8 mouse cellular contexts compared by ENCODE assay signal in genomic region chr11:101785852-101786205, GRCm38 (mm10). TPM values are rescaled to one million over a fixed set of nuclear protein-coding genes. Genes with fewer than 3 reads are reported as not detected.
A peak's percentile ranks its signal among the peaks of the same experiment; 100 is the strongest.
DNase-seq lines count a peak whose midpoint lies in the region; ATAC-seq lines count a peak whose summit lies in the region.

No protein-coding gene starts in this region.

- no peak overlapping the region for H3K27ac ChIP-seq in kidney, embryonic 16.5 days (ENCODE audit: low read length)
- no peak overlapping the region for H3K27ac ChIP-seq in brown adipose tissue, adult 24 weeks (replicated peaks; ENCODE audit: low read depth, low read length)
- H3K27ac ChIP-seq in hindbrain, embryonic 15.5 days (replicated peaks), result no peak overlapping the region
- H3K27ac ChIP-seq in midbrain, embryonic 15.5 days, result no peak overlapping the region

- no peak for ATAC-seq in kidney, embryonic 16.5 days (ENCODE audit: low FRiP score, low TSS enrichment)
- no peak for ATAC-seq in hindbrain, embryonic 15.5 days (ENCODE audit: low FRiP score, low read depth)
- no peak for ATAC-seq in midbrain, embryonic 15.5 days (replicated peaks)

- no peak for DNase-seq in kidney, adult 8-10 months
- no peak for DNase-seq in spleen, postnatal 36 days (ENCODE audit: low spot score in 2 of 2)
- DNase-seq in left cerebral cortex, postnatal 14 days (ENCODE audit: low spot score in 2 of 2), result no peak
- DNase-seq in right cerebral cortex, postnatal 10 days (ENCODE audit: low spot score in 2 of 2), result no peak

- H3K36me3 ChIP-seq in kidney, embryonic 16.5 days (ENCODE audit: insufficient read depth, low read length), result no peaks in the 10 kb centered on the region
- no peaks in the 10 kb centered on the region for H3K36me3 ChIP-seq in hindbrain, embryonic 15.5 days
- no peaks in the 10 kb centered on the region for H3K36me3 ChIP-seq in midbrain, embryonic 15.5 days (replicated peaks)

- H3K4me1 ChIP-seq in kidney, embryonic 16.5 days (ENCODE audit: insufficient read depth, low read length), result peaks cover 42% of the 10 kb centered on the region
- H3K4me1 ChIP-seq in brown adipose tissue, adult 24 weeks (ENCODE audit: control insufficient read depth, insufficient read depth, insufficient read length, low read length), result peaks cover 8% of the 10 kb centered on the region; the same call in 1 of the 2 replicates
- peaks cover 29% of the 10 kb centered on the region for H3K4me1 ChIP-seq in hindbrain, embryonic 15.5 days (replicated peaks)
- peaks cover 24% of the 10 kb centered on the region for H3K4me1 ChIP-seq in midbrain, embryonic 15.5 days

- H3K27me3 ChIP-seq in kidney, embryonic 16.5 days (ENCODE audit: insufficient read depth, low read length), result peaks cover 38% of the 10 kb centered on the region
- peaks cover 76% of the 10 kb centered on the region for H3K27me3 ChIP-seq in hindbrain, embryonic 15.5 days
- peaks cover 60% of the 10 kb centered on the region for H3K27me3 ChIP-seq in midbrain, embryonic 15.5 days (replicated peaks)

- intact Hi-C loops in left cerebral cortex, postnatal 14 days (cut with DNase I), result no loop called here

- H3K9ac ChIP-seq in kidney, embryonic 16.5 days (replicated peaks; ENCODE audit: low read length), result peak overlapping the region; percentile 33
- H3K9ac ChIP-seq in hindbrain, embryonic 15.5 days, result no peak overlapping the region
- H3K9ac ChIP-seq in midbrain, embryonic 15.5 days, result no peak overlapping the region

- no peaks in the 10 kb centered on the region for H3K9me3 ChIP-seq in kidney, embryonic 16.5 days (ENCODE audit: low read length)
- H3K9me3 ChIP-seq in hindbrain, embryonic 15.5 days, result no peaks in the 10 kb centered on the region
- H3K9me3 ChIP-seq in midbrain, embryonic 15.5 days, result no peaks in the 10 kb centered on the region

- H3K4me3 ChIP-seq in kidney, embryonic 16.5 days (ENCODE audit: low read length), result peak overlapping the region; percentile 57
- peak overlapping the region; percentile 64; the same call in 1 of the 2 replicates for H3K4me3 ChIP-seq in brown adipose tissue, adult 24 weeks (ENCODE audit: insufficient read depth, low read depth, low read length)
- H3K4me3 ChIP-seq in hindbrain, embryonic 15.5 days, result peak overlapping the region; percentile 50
- H3K4me3 ChIP-seq in midbrain, embryonic 15.5 days, result peak overlapping the region; percentile 44

- 16% methylated on average over 7 of the region's 7 CpGs for WGBS in kidney, embryonic 16.5 days
- 5% methylated on average over 7 of the region's 7 CpGs for WGBS in hindbrain, embryonic 15.5 days
- WGBS in midbrain, embryonic 15.5 days, result 7% methylated on average over 7 of the region's 7 CpGs

- H3K4me2 ChIP-seq in kidney, embryonic 16.5 days (replicated peaks; ENCODE audit: low read depth, low read length), result peak overlapping the region; percentile 94
- peak overlapping the region; percentile 91 for H3K4me2 ChIP-seq in hindbrain, embryonic 15.5 days
- peak overlapping the region; percentile 89 for H3K4me2 ChIP-seq in midbrain, embryonic 15.5 days

RNA-seq across cellular contexts. Expression of gene Etv4, which starts 0.7 kb away (rescaled TPM):
- 51.0 and 63.2 TPM in 2 replicates for polyA plus RNA-seq in kidney, embryonic 16.5 days (2015; fragmentation: Nextera tagmentation; extraction: Ambion mirVana)
- not detected in 2 replicates for polyA plus RNA-seq in brown adipose tissue, adult 24 weeks (2012; ENCODE audit: insufficient read depth, insufficient read length, missing spikeins)
- 14.4 and 21.3 TPM in 2 replicates for polyA plus RNA-seq in hindbrain, embryonic 15.5 days (2015; fragmentation: Nextera tagmentation; extraction: Ambion mirVana)
- polyA plus RNA-seq in midbrain, embryonic 15.5 days (2015; fragmentation: Nextera tagmentation; extraction: Ambion mirVana), result 5.9 and 7.5 TPM in 2 replicates
- total RNA-seq in left cerebral cortex, postnatal 14 days (2021), result 10 to 100 TPM; 18.5 to 19.3 TPM

RNA-seq across cellular contexts. Expression of gene Dhx8, which starts 53.1 kb away (rescaled TPM):
- polyA plus RNA-seq in kidney, embryonic 16.5 days (2015; fragmentation: Nextera tagmentation; extraction: Ambion mirVana), result 31.3 and 33.2 TPM in 2 replicates
- 6.5 and 11.0 TPM in 2 replicates for polyA plus RNA-seq in brown adipose tissue, adult 24 weeks (2012; ENCODE audit: insufficient read depth, insufficient read length, missing spikeins)
- polyA plus RNA-seq in hindbrain, embryonic 15.5 days (2015; fragmentation: Nextera tagmentation; extraction: Ambion mirVana), result 28.8 and 29.2 TPM in 2 replicates
- polyA plus RNA-seq in midbrain, embryonic 15.5 days (2015; fragmentation: Nextera tagmentation; extraction: Ambion mirVana), result 31.1 and 33.9 TPM in 2 replicates
- total RNA-seq in left cerebral cortex, postnatal 14 days (2021), result 10 to 100 TPM; 34.6 to 34.9 TPM
